Mouse (Mus musculus) NIH3T3 (cell line): ENCODE results near the gene Brd7.
A peak's percentile ranks its signal among the peaks of the same experiment; 100 is the strongest.

ENCODE experiments used
- DNase-seq: peaks from one replicate; pipeline ENCODE4 v3.0.0-alpha.2; 2012; ENCODE audit warnings: low read depth

Brd7 gene

GRCm38 (mm10) chr8:88361708-88362428 is at the start of gene Brd7:
Gene Brd7 (minus strand): TSS chr8:88362194.
- DNase-seq: peak; percentile 89

- DNase-seq: no peak
Observed at GRCm38 (mm10) chr8:88411461-88411860, 49.5 kb upstream of the Brd7 start.

- DNase-seq: no peak
Observed at GRCm38 (mm10) chr8:88409401-88409940, 47.5 kb upstream of the Brd7 start.

GRCm38 (mm10) chr8:88407716-88408115 is 45.7 kb upstream of the Brd7 start:
- no peak for DNase-seq

- DNase-seq: no peak
Observed at GRCm38 (mm10) chr8:88398060-88398459, 36.1 kb upstream of the Brd7 start.

GRCm38 (mm10) chr8:88393298-88393697 is 31.3 kb upstream of the Brd7 start:
- no peak for DNase-seq

GRCm38 (mm10) chr8:88390749-88391148 is 28.8 kb upstream of the Brd7 start:
- peak; percentile 39 for DNase-seq

- DNase-seq: no peak
Observed at GRCm38 (mm10) chr8:88388691-88389239, 26.8 kb upstream of the Brd7 start.

GRCm38 (mm10) chr8:88387874-88388273 is 25.9 kb upstream of the Brd7 start:
- DNase-seq: no peak

GRCm38 (mm10) chr8:88383164-88383556 is 21.2 kb upstream of the Brd7 start:
- no peak for DNase-seq

- no peak for DNase-seq
Observed at GRCm38 (mm10) chr8:88382311-88383163, 20.5 kb upstream of the Brd7 start.

- no peak for DNase-seq
Observed at GRCm38 (mm10) chr8:88380497-88380896, 18.5 kb upstream of the Brd7 start.

- DNase-seq: peak; percentile 16
Observed at GRCm38 (mm10) chr8:88376836-88377582, 15.0 kb upstream of the Brd7 start.

GRCm38 (mm10) chr8:88371522-88371921 is 9.5 kb upstream of the Brd7 start:
- DNase-seq: no peak

GRCm38 (mm10) chr8:88369805-88370204 is 7.8 kb upstream of the Brd7 start:
- no peak for DNase-seq

- DNase-seq: no peak
Observed at GRCm38 (mm10) chr8:88369221-88369620, 7.2 kb upstream of the Brd7 start.

GRCm38 (mm10) chr8:88362446-88363150 is 604 bp upstream of the Brd7 start:
- DNase-seq: peak; percentile 26

- peak; percentile 27 for DNase-seq
Observed at GRCm38 (mm10) chr8:88361044-88361707, 818 bp downstream of the Brd7 start.

GRCm38 (mm10) chr8:88359959-88360358 is 2.0 kb downstream of the Brd7 start:
- peak; percentile 85 for DNase-seq

- DNase-seq: no peak
Observed at GRCm38 (mm10) chr8:88357946-88358345, 4.0 kb downstream of the Brd7 start.
